Mouse (Mus musculus) hindbrain, embryonic 16.5 days (tissue): ENCODE data around the gene H1foo. TPM values are rescaled to one million over a fixed set of nuclear protein-coding genes. Genes with fewer than 3 reads are reported as not detected.
A peak's percentile ranks its signal among the peaks of the same experiment; 100 is the strongest.

Experiments
- ATAC-seq: fragments of 200-750 bp; cut with Nextera tagmentation; 2 replicates; pipeline ENCODE4 v1.8.0; 2017; ENCODE audit warnings: moderate TSS enrichment, moderate library complexity
- H3K27ac ChIP-seq: fragments of 300-500 bp; sonication (generic); 2 replicates; pipeline ENCODE4 v1.5.1; 2014; ENCODE audit warnings: low read depth, mild to moderate bottlenecking, control low read depth, low read length, moderate library complexity
- H3K27me3 ChIP-seq: fragments of 300-500 bp; sonication (generic); replicated peaks from 2 replicates; pipeline ENCODE4 v1.6.1; 2014; ENCODE audit warnings: low read length; ENCODE audit not compliant: control insufficient read depth, insufficient read depth
- H3K36me3 ChIP-seq: fragments of 300-500 bp; sonication (generic); 2 replicates; pipeline ENCODE4 v1.6.1; 2014; ENCODE audit warnings: mild to moderate bottlenecking, low read length, moderate library complexity, mixed read lengths; ENCODE audit not compliant: control insufficient read depth, insufficient read depth
- H3K4me1 ChIP-seq: fragments of 300-500 bp; sonication (generic); 2 replicates; pipeline ENCODE4 v1.6.1; 2014; ENCODE audit warnings: low read depth, low read length; ENCODE audit not compliant: control insufficient read depth, insufficient read depth
- H3K4me2 ChIP-seq: fragments of 300-500 bp; sonication (generic); 2 replicates; pipeline ENCODE4 v1.6.1; 2014; ENCODE audit warnings: mild to moderate bottlenecking, low read length, control low read depth, moderate library complexity
- H3K4me3 ChIP-seq: fragments of 300-500 bp; sonication (generic); 2 replicates; pipeline ENCODE4 v1.5.1; 2014; ENCODE audit warnings: mild to moderate bottlenecking, low read length, control low read depth, moderate library complexity
- H3K9ac ChIP-seq: fragments of 300-500 bp; sonication (generic); 2 replicates; pipeline ENCODE4 v1.6.1; 2014; ENCODE audit warnings: low read depth, mild to moderate bottlenecking, control low read depth, low read length, moderate library complexity
- H3K9me3 ChIP-seq: fragments of 300-500 bp; sonication (generic); 2 replicates; pipeline ENCODE4 v1.6.1; 2014; ENCODE audit warnings: mild to moderate bottlenecking, low read length, moderate library complexity; ENCODE audit not compliant: control insufficient read depth
- WGBS: fragments of 180-500 bp; shearing (Covaris S2); extraction: QIAGEN DNeasy Blood & Tissue Kit; methylation state at CpG from one replicate; pipeline ENCODE4 v1.1.7; 2014; 5-methylcytosine and 5-hydroxymethylcytosine counted together
- polyA plus RNA-seq: library from polyadenylated mRNA; unstranded; fragments of >200 nt; fragmentation: Nextera tagmentation; extraction: Ambion mirVana; gene quantifications from 2 replicates; pipeline ENCODE4 v1.2.1, GENCODE M21; 2015

The H1foo gene
- polyA plus RNA-seq, 1 experiment from 2014 or later = not detected

GRCm38 (mm10) chr6:115972083-115972764 is 27.5 kb downstream of the H1foo start:
- 75% methylated on average over 7 of the region's 7 CpGs for WGBS
- Histone ChIP-seq H3K9ac (no peak overlapping the region), H3K27ac (no peak overlapping the region), H3K27me3 (no peaks in the 10 kb centered on the region), H3K36me3 (no peaks in the 10 kb centered on the region), H3K9me3 (no peaks in the 10 kb centered on the region), H3K4me1 (peaks cover 14% of the 10 kb centered on the region; the same call in 1 of the 2 replicates), H3K4me3 (no peak overlapping the region), H3K4me2 (no peak overlapping the region)
- peak; percentile 12; the same call in 1 of the 2 replicates for ATAC-seq

GRCm38 (mm10) chr6:115973139-115973875 is 28.6 kb downstream of the H1foo start:
- no peaks in the 10 kb centered on the region for H3K27me3 ChIP-seq
- no peaks in the 10 kb centered on the region for H3K36me3 ChIP-seq
- no peak overlapping the region for H3K4me2 ChIP-seq
- H3K27ac ChIP-seq = no peak overlapping the region
- no peaks in the 10 kb centered on the region for H3K9me3 ChIP-seq
- peaks cover 14% of the 10 kb centered on the region; the same call in 1 of the 2 replicates for H3K4me1 ChIP-seq
- WGBS = 87% methylated on average over 15 of the region's 15 CpGs
- no peak overlapping the region for H3K9ac ChIP-seq
- H3K4me3 ChIP-seq = no peak overlapping the region
- no peak for ATAC-seq

DNA sequence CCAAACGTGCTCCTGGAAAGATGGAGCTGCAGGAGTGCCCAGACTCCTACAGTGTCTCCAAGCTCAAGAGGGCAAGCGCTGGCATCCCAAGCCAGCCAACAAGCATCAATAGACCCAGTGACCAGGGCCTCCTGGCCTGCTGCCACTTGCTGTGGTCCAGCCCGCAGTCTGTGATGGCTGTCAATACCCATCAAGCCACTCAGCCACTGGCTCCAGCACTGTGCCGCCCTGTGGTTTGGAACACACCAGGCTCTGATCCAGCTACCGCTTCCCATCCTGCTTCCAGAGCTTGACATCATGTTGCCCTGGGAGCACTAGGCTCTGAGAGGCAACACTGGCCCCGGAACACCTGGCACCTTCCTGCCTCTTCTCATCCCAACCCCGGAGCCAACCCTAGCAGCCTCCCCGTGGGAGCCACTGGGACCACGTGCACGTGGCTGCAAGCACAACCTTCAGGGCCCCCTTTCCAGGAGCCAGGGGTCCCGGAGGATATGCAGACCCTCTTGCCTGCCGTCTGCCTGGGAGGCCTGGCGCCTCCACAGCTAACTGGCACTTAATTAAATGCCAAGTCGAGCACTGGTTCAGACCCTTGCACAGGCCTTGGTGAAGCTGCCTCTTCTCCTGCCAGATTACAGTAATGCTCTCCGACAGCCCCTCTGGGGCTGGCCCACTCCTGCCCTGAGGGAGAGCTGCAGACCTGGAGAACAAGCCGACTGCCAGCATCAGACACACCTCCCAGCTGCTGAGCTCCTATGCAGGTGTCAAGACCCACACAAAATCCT is 29.3 kb downstream of the H1foo start:
- Histone ChIP-seq H3K4me3 (no peak overlapping the region), H3K4me2 (no peak overlapping the region), H3K4me1 (peaks cover 14% of the 10 kb centered on the region; the same call in 1 of the 2 replicates), H3K27ac (peak overlapping the region; percentile 14; the same call in 1 of the 2 replicates), H3K9me3 (no peaks in the 10 kb centered on the region), H3K36me3 (no peaks in the 10 kb centered on the region), H3K27me3 (no peaks in the 10 kb centered on the region), H3K9ac (no peak overlapping the region)
- WGBS = 53% methylated on average over 16 of the region's 16 CpGs
- peak; percentile 43 for ATAC-seq

GRCm38 (mm10) chr6:115975606-115976005 is 30.9 kb downstream of the H1foo start:
- no peak for ATAC-seq
- Histone ChIP-seq H3K36me3 (no peaks in the 10 kb centered on the region), H3K9ac (no peak overlapping the region), H3K27ac (no peak overlapping the region), H3K4me1 (peaks cover 14% of the 10 kb centered on the region; the same call in 1 of the 2 replicates), H3K9me3 (no peaks in the 10 kb centered on the region), H3K4me3 (no peak overlapping the region), H3K4me2 (no peak overlapping the region), H3K27me3 (no peaks in the 10 kb centered on the region)
- WGBS = 86% methylated on average over 8 of the region's 8 CpGs

DNA sequence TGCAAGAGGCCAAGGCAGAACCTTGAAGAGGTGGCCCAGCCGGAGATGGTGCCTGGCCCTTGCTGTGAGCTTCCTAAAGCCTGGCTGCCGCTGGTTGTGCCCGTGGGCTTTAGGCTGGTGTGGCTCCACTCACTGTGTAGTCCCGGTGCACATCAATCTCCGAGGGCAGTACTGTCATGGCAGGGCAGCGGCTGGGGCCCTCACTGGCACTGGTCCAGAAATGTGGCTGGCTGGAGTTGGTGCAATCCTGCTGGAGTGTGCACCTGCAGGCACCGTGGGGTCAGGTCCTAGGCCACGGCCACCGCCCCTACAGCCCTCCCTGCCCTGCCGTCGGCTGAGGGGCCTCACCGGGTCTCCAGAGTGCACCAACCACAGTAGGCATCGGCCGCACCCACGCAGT is 33.1 kb downstream of the H1foo start:
- 81% methylated on average over 15 of the region's 15 CpGs for WGBS
- Histone ChIP-seq H3K4me3 (no peak overlapping the region), H3K36me3 (no peaks in the 10 kb centered on the region), H3K27ac (no peak overlapping the region), H3K4me1 (peaks cover 7% of the 10 kb centered on the region; the same call in 1 of the 2 replicates), H3K9me3 (no peaks in the 10 kb centered on the region), H3K9ac (no peak overlapping the region), H3K4me2 (no peak overlapping the region), H3K27me3 (no peaks in the 10 kb centered on the region)
- no peak for ATAC-seq

- ATAC-seq = no peak
- Histone ChIP-seq H3K36me3 (no peaks in the 10 kb centered on the region), H3K27ac (no peak overlapping the region), H3K4me3 (no peak overlapping the region), H3K4me1 (peaks cover 6% of the 10 kb centered on the region; the same call in 1 of the 2 replicates), H3K4me2 (no peak overlapping the region), H3K9me3 (no peaks in the 10 kb centered on the region), H3K27me3 (no peaks in the 10 kb centered on the region), H3K9ac (no peak overlapping the region)
- WGBS = 71% methylated on average over 8 of the region's 8 CpGs
Observed at GRCm38 (mm10) chr6:115978596-115978995, 33.9 kb downstream of the H1foo start.

GRCm38 (mm10) chr6:115982889-115983288 is 38.2 kb downstream of the H1foo start:
- WGBS = 68% methylated on average over 7 of the region's 7 CpGs
- H3K27me3 ChIP-seq = no peaks in the 10 kb centered on the region
- no peak overlapping the region for H3K27ac ChIP-seq
- no peak overlapping the region for H3K9ac ChIP-seq
- no peak overlapping the region for H3K4me3 ChIP-seq
- no peaks in the 10 kb centered on the region for H3K36me3 ChIP-seq
- H3K9me3 ChIP-seq = no peaks in the 10 kb centered on the region
- no peak for ATAC-seq
- peaks cover 21% of the 10 kb centered on the region for H3K4me1 ChIP-seq
- H3K4me2 ChIP-seq = no peak overlapping the region

DNA sequence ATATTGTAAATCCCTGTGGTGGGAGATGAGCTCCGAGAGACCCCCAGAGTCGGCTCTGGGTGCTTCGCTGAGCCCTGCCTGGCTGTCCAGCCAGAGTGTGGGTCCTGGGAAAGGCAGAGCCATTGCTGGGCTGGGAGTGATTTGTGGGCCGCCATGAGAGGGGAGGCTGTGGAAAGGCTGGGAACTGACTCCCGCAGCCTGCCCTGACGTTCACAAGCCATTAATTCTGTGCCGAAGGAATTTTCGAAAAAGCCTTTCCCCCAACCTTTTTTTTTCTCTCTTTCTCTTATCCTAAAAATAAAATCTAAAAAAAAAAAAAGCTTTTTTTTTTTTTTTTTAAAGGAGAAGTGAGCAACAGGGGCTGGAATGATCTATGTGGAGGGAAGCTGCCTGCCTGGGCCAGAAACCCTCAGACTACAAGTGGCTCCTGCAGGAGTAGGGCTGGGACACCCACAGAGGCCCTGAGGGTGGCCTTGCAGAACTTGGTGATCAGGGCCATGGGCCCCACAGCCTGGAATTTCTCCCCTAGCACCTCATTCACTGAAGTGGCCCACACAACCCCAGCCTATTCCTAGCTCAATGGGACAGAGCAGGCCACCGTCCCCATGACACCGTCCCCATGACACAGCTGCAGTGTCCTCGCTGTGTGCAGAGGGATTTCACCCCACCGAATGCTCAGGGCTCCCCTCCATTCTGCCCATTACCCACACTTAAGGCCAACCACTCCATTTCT is 38.7 kb downstream of the H1foo start:
- no peaks in the 10 kb centered on the region for H3K27me3 ChIP-seq
- WGBS = 55% methylated on average over 12 of the region's 12 CpGs
- no peak overlapping the region for H3K4me2 ChIP-seq
- no peak overlapping the region for H3K4me3 ChIP-seq
- ATAC-seq = no peak
- H3K9ac ChIP-seq = no peak overlapping the region
- H3K9me3 ChIP-seq = no peaks in the 10 kb centered on the region
- H3K36me3 ChIP-seq = no peaks in the 10 kb centered on the region
- peaks cover 21% of the 10 kb centered on the region for H3K4me1 ChIP-seq
- H3K27ac ChIP-seq = no peak overlapping the region
